Mouse (Mus musculus): Measurements from ENCODE around the gene Hyou1.

DNA sequence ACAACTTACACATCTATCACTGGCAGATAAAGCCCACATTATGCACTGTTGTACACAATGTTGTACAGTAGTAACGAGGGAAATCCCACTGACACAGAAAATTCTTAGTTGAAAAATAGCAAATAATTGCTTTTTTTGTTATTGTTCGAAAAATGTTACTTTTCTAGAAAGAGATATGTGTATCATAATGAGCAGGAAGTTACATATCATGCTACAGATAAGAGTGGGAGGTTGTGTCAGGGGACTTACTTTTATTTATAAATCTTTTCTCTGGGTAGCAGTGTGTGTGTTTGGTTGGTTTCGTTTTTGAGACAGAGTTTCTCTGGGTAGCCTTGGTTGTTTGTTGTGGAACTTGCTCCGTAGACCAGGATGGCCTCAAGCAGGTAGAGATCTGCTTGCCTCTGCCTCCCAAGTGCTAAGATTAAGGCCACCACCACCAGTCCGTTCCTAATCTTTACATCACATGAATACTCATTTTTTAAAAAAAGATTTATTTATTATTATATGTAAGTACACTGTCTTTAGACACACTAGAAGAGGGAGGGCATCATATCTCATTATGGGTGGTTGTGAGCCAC is 1.0 kb upstream of the Hyou1 start:
- TF ChIP-seq FLI1 (IDR thresholded peaks at IDR 0.05; ENCODE audit: low read length) (no peak), GATA1 (IDR thresholded peaks at IDR 0.05; ENCODE audit: borderline replicate concordance, low read length) (no peak)
